Mouse (Mus musculus): ENCODE results near the gene Mslnl. TPM values are rescaled to one million over a fixed set of nuclear protein-coding genes. Genes with fewer than 3 reads are reported as not detected.

Mslnl gene
- polyA plus RNA-seq, 1 experiment, result not detected

GRCm38 (mm10) chr17:25792615-25793014 lies 56.8 kb downstream of the Mslnl start, which contains the start of gene Fam173a:
TSS of gene Fam173a (minus strand) at chr17:25792901.
- Histone ChIP-seq H3ac (ENCODE audit: control insufficient read depth, insufficient read length) (peak within 1 kb of the TSS; percentile 19), H3K27me3 (ENCODE audit: control insufficient read depth, insufficient read depth, insufficient read length) (no peaks in the 10 kb centered on the region), H3K4me2 (ENCODE audit: low read depth) (peak within 1 kb of the TSS; percentile 90), H3K79me2 (ENCODE audit: control insufficient read depth, insufficient read depth) (no peaks in the 10 kb centered on the region), H3K4me3 (peak within 1 kb of the TSS; percentile 65), H3K36me3 (ENCODE audit: control insufficient read depth, insufficient read depth) (no peaks in the 10 kb centered on the region)
- TF ChIP-seq REST (IDR thresholded peaks at IDR 0.05; ENCODE audit: insufficient read depth, insufficient read length) (no peak), CEBPB (IDR thresholded peaks at IDR 0.05; ENCODE audit: insufficient read depth, poor library complexity, severe bottlenecking) (no peak), POLR2AphosphoS2 (IDR thresholded peaks at IDR 0.05; ENCODE audit: insufficient read length, low read depth) (no peak), POLR2A (IDR thresholded peaks at IDR 0.05; ENCODE audit: insufficient read length, low read depth) (no peak), SRF (IDR thresholded peaks at IDR 0.05; ENCODE audit: control insufficient read depth, insufficient read length, low read depth) (no peak), MAX (IDR thresholded peaks at IDR 0.05; ENCODE audit: low read depth) (no peak), USF1 (IDR thresholded peaks at IDR 0.05; ENCODE audit: low read depth) (no peak), MYOG (IDR thresholded peaks at IDR 0.05; ENCODE audit: control insufficient read depth in 1 of 3, insufficient read depth in 1 of 3, insufficient read length in 2 of 3, low read depth in 2 of 3) (no peak), TCF3 (IDR thresholded peaks at IDR 0.05; ENCODE audit: insufficient read length, low read depth) (no peak), E2F4 (IDR thresholded peaks at IDR 0.05; ENCODE audit: insufficient read depth) (no peak), TCF12 (IDR thresholded peaks at IDR 0.05; ENCODE audit: insufficient read depth, poor library complexity, severe bottlenecking) (no peak), MYOD1 (IDR thresholded peaks at IDR 0.05; ENCODE audit: control insufficient read depth in 1 of 3, insufficient read length in 2 of 3, low read depth in 2 of 3) (no peak)

- Histone ChIP-seq H3K36me3 (ENCODE audit: control insufficient read depth, insufficient read depth) (no peaks in the 10 kb centered on the region), H3K27me3 (ENCODE audit: control insufficient read depth, insufficient read depth, insufficient read length) (no peaks in the 10 kb centered on the region), H3K4me2 (ENCODE audit: low read depth) (no peak overlapping the region), H3K79me2 (ENCODE audit: control insufficient read depth, insufficient read depth) (no peaks in the 10 kb centered on the region), H3K4me3 (no peak overlapping the region), H3ac (ENCODE audit: control insufficient read depth, insufficient read length) (no peak overlapping the region)
- TF ChIP-seq SRF (IDR thresholded peaks at IDR 0.05; ENCODE audit: control insufficient read depth, insufficient read length, low read depth), result no peak
- TF ChIP-seq E2F4 (IDR thresholded peaks at IDR 0.05; ENCODE audit: insufficient read depth), result no peak
- no peak for TF ChIP-seq POLR2A (IDR thresholded peaks at IDR 0.05; ENCODE audit: insufficient read length, low read depth)
- TF ChIP-seq TCF12 (IDR thresholded peaks at IDR 0.05; ENCODE audit: insufficient read depth, poor library complexity, severe bottlenecking), result no peak
- no peak for TF ChIP-seq CEBPB (IDR thresholded peaks at IDR 0.05; ENCODE audit: insufficient read depth, poor library complexity, severe bottlenecking)
- no peak for TF ChIP-seq TCF3 (IDR thresholded peaks at IDR 0.05; ENCODE audit: insufficient read length, low read depth)
- TF ChIP-seq REST (IDR thresholded peaks at IDR 0.05; ENCODE audit: insufficient read depth, insufficient read length), result no peak
- no peak for TF ChIP-seq MYOG (IDR thresholded peaks at IDR 0.05; ENCODE audit: control insufficient read depth in 1 of 3, insufficient read depth in 1 of 3, insufficient read length in 2 of 3, low read depth in 2 of 3)
Measured at GRCm38 (mm10) chr17:25794197-25794596, 58.4 kb downstream of the Mslnl start.

GRCm38 (mm10) chr17:25794998-25795397 lies 59.2 kb downstream of the Mslnl start:
- H3K36me3 ChIP-seq (ENCODE audit: control insufficient read depth, insufficient read depth), result no peaks in the 10 kb centered on the region
- H3K4me2 ChIP-seq (ENCODE audit: low read depth), result no peak overlapping the region
- H3ac ChIP-seq (ENCODE audit: control insufficient read depth, insufficient read length), result no peak overlapping the region
- TF ChIP-seq TCF3 (IDR thresholded peaks at IDR 0.05; ENCODE audit: insufficient read length, low read depth), result no peak
- TF ChIP-seq POLR2AphosphoS2 (IDR thresholded peaks at IDR 0.05; ENCODE audit: insufficient read length, low read depth), result no peak
- no peak for TF ChIP-seq REST (IDR thresholded peaks at IDR 0.05; ENCODE audit: insufficient read depth, insufficient read length)
- no peak for TF ChIP-seq TCF12 (IDR thresholded peaks at IDR 0.05; ENCODE audit: insufficient read depth, poor library complexity, severe bottlenecking)
- no peak for TF ChIP-seq SRF (IDR thresholded peaks at IDR 0.05; ENCODE audit: control insufficient read depth, insufficient read length, low read depth)
- TF ChIP-seq USF1 (IDR thresholded peaks at IDR 0.05; ENCODE audit: low read depth), result no peak
- H3K27me3 ChIP-seq (ENCODE audit: control insufficient read depth, insufficient read depth, insufficient read length), result no peaks in the 10 kb centered on the region
- no peaks in the 10 kb centered on the region for H3K79me2 ChIP-seq (ENCODE audit: control insufficient read depth, insufficient read depth)
- H3K4me3 ChIP-seq, result peak overlapping the region; percentile 47

GRCm38 (mm10) chr17:25795609-25796092 lies 59.8 kb downstream of the Mslnl start, which contains the start of gene AC134908.4:
TSS of gene AC134908.4 (minus strand) at chr17:25795659.
- H3K36me3 ChIP-seq (ENCODE audit: control insufficient read depth, insufficient read depth), result no peaks in the 10 kb centered on the region
- H3K79me2 ChIP-seq (ENCODE audit: control insufficient read depth, insufficient read depth), result no peaks in the 10 kb centered on the region
- TF ChIP-seq USF1 (IDR thresholded peaks at IDR 0.05; ENCODE audit: low read depth), result no peak
- no peak for TF ChIP-seq POLR2A (IDR thresholded peaks at IDR 0.05; ENCODE audit: insufficient read length, low read depth)
- no peak for TF ChIP-seq TCF12 (IDR thresholded peaks at IDR 0.05; ENCODE audit: insufficient read depth, poor library complexity, severe bottlenecking)
- TF ChIP-seq TCF3 (IDR thresholded peaks at IDR 0.05; ENCODE audit: insufficient read length, low read depth), result no peak
- no peak for TF ChIP-seq MYOG (IDR thresholded peaks at IDR 0.05; ENCODE audit: control insufficient read depth in 1 of 3, insufficient read depth in 1 of 3, insufficient read length in 2 of 3, low read depth in 2 of 3)
- TF ChIP-seq CEBPB (IDR thresholded peaks at IDR 0.05; ENCODE audit: insufficient read depth, poor library complexity, severe bottlenecking), result no peak
- TF ChIP-seq POLR2AphosphoS2 (IDR thresholded peaks at IDR 0.05; ENCODE audit: insufficient read length, low read depth), result no peak
- no peak for TF ChIP-seq REST (IDR thresholded peaks at IDR 0.05; ENCODE audit: insufficient read depth, insufficient read length)
- no peak for TF ChIP-seq E2F4 (IDR thresholded peaks at IDR 0.05; ENCODE audit: insufficient read depth)
- TF ChIP-seq SRF (IDR thresholded peaks at IDR 0.05; ENCODE audit: control insufficient read depth, insufficient read length, low read depth), result no peak
- TF ChIP-seq MAX (IDR thresholded peaks at IDR 0.05; ENCODE audit: low read depth), result no peak
- TF ChIP-seq MYOD1 (IDR thresholded peaks at IDR 0.05; ENCODE audit: control insufficient read depth in 1 of 3, insufficient read length in 2 of 3, low read depth in 2 of 3), result no peak
- no peaks in the 10 kb centered on the region for H3K27me3 ChIP-seq (ENCODE audit: control insufficient read depth, insufficient read depth, insufficient read length)
- peak within 1 kb of the TSS; percentile 11 for H3ac ChIP-seq (ENCODE audit: control insufficient read depth, insufficient read length)
- peak within 1 kb of the TSS; percentile 47 for H3K4me3 ChIP-seq
- peak within 1 kb of the TSS; percentile 93 for H3K4me2 ChIP-seq (ENCODE audit: low read depth)
